Mouse (Mus musculus): ENCODE measurements around the gene Muc3.
"Not testable (repeated sequence)": the region's sequence is repeated elsewhere in the genome, so short reads cannot be mapped to it uniquely, and the experiment has no call there.

Muc3 gene

DNA sequence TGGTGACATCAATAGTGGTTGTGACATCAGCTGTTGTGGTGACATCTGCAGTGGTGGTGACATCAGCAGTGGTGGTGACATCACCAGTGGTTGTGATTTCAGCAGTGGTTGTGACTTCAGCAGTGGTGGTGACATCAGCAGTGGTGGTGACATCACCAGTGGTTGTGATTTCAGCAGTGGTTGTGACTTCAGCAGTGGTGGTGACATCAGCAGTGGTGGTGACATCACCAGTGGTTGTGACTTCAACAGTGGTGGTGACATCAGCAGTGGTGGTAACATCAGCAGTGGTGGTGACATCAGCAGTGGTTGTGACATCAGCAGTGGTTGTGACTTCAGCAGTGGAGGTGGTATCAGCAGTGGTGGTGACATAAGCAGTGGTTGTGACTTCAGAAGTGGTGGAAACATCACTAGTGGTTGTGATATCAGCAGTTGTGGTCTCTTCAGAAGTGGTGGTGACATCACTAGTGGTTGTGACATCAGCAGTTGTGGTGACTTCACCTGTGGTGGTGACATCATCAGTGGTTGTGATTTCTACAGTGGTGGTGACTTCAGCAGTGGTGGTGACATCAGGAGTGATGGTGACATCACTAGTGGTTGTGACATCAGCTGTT, at the start of gene Muc3:
Muc3 (minus strand) TSS at position 51 of the 611 bp plus-strand sequence.
- not testable (repeated sequence) for DNase-seq (ENCODE audit: low read depth)

DNA sequence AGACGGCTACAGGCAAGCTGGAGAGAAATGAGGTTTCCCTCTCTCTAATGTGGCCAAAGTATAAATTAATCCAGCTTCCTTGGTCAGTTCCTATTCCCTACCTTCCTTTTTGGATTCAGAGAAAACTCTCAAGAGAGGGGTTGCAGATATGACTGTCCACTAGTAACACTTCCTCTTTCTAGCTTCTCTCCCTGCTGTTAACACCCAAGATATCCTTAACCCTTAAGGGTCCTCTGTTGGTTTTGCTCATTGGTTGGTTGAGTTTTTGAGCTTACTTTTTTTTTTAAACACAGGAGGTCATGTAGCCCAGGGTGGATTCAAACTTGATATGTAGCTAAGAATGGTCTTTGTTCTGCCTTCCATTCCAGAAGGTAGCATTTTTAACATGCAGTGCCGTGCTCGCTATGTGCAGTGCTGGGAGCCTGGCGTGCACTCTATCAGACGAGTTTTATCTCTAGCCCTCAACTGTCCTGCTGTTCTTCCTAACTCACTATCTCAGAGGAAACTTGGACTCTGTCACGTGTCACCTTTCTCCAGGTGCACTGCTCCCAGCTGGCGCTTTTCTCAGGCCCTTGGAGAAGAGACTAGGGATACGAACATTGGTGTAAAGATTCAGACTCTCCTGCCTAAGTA, 45.5 kb upstream of the Muc3 start:
- no peak for DNase-seq (ENCODE audit: low read depth)

DNA sequence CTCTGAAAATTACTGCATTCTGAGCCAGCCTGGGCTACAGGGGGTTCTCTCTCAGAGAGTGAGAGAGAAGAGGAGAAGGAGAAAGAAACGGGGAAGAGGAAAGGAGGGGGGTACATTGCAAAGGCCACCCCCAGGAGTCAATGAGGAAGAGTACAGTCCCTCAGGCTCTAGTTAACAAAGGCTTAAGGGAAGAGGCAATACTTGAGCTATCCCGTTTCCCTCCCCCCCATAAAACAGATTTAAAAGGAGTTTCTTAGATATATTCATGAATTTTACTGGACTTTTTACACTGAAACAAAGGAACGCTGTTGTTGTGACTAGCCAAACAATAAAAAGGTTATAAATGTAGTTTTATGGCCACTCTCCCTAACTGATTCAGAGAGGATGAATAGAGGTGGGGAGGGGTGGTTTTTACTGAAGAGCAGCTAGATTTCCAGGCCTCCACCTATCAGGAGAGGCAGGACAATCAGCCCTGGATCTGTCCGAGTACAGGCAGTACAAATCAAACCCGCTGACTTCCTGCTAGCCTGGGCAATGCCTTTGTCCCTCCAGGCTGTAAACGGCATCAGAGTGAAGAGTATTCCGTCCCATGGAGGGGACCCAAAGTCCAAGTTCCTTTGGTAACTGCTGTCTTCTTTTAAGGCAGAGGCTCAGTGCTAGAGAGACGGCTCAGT, 44.3 kb upstream of the Muc3 start:
- DNase-seq (ENCODE audit: low read depth): no peak

DNA sequence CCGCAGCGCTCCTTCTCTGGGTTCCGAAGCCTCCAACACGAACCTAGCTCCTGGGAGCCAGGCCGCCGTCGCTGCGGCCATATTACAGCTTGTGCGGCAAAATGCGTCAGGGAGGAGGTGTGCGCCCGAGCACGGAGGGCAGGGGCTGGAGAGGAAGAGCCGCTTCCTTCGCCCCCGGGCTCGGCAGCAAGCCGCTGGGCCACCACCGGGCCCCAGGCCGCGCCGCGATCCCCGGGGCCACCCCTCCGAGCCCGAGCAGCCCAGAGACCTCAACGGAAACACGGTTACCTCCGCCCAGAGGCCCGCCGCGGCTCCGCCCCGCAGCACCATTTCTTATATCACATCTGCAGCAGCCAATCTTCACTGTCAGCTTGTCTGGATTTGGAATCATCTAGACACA, 40.2 kb upstream of the Muc3 start:
- DNase-seq (ENCODE audit: low read depth): no peak

DNA sequence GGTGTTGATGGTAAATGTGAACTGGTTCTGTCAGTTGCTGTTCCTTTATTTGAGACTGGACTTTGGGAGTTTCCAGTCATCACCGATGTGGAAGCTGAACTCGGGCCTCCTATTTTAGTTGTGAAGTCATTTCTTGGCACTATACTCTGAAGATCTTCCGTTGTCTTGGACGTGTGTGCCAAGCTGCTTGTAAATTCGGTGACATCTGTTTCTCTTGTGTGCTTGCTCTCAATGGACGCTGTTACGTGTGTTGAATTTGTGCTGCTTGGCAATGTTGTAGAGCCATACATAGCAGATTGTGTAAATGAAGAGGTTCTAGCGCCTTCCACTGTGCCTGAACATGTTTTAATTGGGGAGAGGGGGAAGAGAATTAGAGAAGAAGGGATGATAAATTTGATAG, 36.2 kb upstream of the Muc3 start:
- DNase-seq (ENCODE audit: low read depth): no peak

DNA sequence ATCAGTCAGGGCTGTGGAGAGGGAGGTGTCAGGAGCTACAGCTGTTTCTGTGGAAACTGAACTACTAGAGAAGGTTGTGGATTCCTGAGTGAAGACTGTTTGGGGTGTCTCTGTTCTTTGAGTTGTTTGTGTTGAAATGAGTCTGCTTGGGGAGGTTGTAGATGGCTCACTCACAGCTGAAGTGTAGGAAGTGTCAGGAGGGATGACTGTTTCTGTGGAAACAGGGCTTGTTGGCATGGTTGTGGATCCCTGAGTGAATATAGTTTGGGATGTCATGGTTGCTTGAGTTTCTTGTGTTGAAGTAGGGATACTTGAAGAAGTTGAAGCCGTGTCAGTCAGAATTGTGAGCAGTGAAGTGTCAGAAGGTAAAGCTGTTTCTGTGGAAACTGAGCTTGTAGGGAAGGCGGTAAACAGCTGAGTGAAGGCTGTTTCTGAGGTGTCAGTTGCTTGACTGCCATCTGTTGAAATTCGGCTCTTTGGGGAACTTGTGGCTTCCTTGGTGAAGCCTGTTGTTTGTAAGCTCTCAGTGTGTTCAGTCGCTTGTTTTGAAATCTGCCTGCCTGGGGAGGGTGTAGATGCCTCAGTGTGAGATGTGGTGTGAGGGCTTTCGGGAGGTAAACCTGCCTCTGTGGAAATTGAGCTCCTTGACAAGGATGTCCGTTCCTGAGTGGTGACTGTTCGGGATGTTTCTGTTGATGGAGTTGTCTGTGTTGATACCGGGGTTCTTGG, 30.7 kb upstream of the Muc3 start:
- no peak for DNase-seq (ENCODE audit: low read depth)

DNA sequence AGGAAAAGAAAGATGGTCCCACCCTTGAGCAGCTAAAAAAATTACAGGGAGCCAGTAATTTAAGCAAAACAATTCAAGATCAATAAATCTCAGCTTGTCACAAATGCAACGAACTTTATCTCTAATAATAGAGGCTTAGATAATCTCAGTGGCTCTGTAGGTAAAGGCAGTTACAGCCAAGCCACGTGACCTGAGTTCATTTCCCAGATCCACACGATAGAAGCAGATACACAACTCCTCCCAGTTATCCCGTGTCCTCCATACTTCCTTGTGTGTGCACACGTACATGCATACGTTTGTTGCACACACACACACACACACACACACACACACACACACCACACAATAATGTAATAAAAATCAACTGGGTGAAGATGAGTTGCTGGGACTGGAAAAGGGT, 24.8 kb upstream of the Muc3 start:
- no peak for DNase-seq (ENCODE audit: low read depth)

DNA sequence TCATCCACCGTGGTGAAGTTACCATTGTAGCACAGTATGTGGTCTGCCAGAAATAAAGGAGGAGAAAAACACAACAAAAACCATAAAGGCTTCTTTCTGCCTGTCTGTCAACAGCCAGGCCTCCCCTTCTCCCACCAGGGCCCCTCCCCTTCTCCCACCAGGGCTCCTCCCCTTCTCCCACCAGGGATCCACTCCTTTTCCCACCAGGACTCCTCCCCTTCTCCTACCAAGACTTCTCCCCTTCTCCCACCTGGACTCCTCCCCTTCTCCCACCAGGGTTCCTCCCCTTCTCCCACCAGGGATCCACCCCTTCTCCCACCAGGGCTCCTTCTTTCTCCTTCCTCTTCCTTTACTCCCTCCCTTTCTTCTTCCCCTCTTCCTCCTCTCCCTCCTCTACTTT, 23.5 kb upstream of the Muc3 start:
- DNase-seq (ENCODE audit: low read depth): no peak

DNA sequence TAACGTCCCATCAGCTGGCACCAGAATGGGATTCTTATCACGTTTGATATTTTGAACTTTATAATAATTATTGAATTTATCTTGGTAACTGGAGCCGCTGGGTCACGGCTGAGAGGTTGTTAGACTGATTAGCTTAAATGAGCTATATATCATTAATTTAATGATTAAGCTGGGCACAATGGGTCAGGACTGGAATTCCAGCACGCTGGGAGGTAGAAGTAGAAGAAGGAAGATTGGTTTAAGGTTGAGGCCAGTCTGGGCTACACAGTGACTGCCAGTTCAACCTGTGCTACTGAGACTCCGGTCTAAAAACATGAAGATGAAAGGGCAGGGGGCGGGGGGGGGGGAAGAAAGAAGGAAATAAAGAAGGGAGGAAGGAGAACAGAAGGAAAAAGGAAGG, 22.4 kb upstream of the Muc3 start:
- DNase-seq (ENCODE audit: low read depth): no peak

DNA sequence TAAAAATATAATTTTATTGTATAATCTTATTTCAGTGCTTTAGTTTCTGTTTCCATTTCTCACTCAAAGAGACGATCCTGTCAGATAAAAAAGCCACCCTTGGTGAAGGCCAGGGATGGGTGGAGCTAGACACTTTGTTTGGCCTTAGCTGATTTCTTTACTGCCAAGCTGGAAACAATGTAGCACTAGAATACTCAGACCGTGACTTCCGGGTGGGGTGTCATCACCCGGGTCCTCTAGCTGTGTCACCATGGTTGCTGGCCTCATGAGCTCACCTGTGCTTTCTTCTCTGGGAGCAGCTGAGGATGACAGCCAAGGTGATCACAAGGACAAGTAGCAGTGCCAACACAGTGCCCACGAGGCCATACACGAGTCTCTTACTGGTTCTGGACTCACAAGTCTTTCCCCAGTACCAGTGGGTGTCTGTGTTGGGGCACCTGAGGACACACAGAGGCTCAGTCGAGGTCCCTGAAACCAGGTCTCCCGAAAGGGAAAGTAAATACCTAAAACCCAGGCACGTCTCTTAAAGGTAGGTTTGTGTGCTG, 21.8 kb upstream of the Muc3 start:
- DNase-seq (ENCODE audit: low read depth): no peak

DNA sequence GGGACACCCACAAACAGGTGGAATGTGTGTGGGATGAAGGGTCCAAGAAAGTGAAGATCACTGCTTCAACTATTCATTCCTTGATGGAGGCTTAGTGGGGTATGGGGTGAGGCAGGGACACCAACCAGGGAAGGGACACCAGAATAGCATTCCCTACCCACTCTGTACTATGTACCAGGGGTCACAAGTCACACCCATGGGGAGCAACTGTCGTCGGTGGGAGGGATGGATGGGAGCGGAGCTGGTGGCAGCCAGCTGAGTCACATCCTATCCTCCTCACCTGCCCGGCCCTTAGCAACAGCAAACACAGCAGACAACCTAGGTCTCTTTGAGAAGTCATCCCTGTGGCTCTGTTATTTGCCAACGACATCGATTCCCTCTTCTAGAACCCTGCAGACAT, 18.4 kb upstream of the Muc3 start:
- DNase-seq (ENCODE audit: low read depth): no peak

DNA sequence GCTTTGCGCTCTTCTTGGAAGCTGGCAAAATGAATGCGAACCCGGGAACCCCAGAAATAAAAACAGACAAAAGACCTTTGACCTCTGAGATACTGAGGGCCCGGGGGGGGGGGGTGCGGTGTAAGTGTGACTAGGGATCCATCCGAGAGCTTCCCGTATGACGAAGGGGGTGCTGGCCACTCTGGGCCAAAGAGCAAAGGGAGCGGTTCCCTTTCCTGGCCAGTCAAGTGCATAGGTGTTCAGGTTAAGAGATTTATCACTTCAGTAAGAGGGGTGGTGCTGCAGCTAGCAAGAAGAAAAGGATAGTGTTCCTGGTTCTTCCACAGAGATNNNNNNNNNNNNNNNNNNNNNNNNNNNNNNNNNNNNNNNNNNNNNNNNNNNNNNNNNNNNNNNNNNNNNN, 16.9 kb upstream of the Muc3 start:
- DNase-seq (ENCODE audit: low read depth): no peak

DNA sequence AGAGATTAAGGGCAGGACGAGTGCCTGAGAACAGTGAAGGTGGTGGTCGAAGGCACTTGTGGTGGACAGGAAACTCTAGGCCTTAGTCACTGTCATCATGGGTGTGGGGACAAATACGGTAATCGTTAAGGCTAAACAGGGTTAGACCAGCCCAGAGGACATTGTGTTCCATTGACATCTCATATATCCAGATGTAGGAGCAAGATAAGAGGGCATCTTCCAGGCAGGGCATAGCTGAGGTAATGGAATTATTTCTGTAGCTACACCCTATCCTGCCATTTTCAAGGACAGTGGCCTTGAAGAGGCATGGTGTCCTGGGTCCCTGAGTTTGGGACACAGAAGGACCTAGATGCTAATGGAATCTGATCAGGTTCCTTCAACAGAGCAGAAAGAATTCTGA, 12.7 kb upstream of the Muc3 start:
- no peak for DNase-seq (ENCODE audit: low read depth)

DNA sequence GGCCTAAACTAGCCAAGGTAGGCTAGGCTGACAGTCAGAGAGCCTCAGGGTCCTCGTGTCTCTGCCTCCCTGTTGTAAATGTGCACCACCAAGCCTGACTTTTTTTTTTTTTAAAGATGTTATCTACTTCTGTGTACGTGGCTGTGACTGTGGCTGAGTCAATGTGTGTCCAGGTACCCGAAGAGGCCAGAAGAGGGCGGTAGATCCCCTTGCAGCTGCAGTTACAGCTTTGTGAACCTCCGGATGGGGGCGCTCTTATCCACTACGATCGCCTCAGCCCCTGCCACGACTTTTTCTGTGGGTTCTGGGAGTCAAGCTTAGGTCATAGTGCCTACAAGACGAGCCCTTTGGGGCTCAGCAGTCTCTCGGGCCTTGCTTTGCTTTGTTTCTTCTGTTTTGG, 10.3 kb upstream of the Muc3 start:
- peak; percentile 47 for DNase-seq (ENCODE audit: low read depth)

DNA sequence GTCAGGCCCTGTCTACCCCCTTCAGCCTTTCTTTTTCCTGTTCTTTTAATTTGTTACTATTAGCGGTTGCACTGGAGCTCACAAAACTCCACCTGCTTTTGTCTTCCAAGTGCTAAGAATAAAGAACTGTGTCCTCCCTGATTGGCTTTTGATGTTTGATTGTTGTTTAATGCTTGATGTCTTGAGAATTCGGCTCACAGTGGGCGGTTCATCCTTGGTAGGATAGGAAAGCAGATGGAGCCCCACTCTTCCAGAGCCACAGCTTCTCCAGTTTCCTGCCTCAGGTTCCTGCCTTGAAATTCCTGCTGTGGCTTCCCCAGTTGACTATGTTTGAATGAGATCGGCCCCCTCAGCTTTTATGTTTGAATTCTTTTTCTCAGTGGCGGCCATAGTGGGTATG, 4.2 kb upstream of the Muc3 start:
- no peak for DNase-seq (ENCODE audit: low read depth)

DNA sequence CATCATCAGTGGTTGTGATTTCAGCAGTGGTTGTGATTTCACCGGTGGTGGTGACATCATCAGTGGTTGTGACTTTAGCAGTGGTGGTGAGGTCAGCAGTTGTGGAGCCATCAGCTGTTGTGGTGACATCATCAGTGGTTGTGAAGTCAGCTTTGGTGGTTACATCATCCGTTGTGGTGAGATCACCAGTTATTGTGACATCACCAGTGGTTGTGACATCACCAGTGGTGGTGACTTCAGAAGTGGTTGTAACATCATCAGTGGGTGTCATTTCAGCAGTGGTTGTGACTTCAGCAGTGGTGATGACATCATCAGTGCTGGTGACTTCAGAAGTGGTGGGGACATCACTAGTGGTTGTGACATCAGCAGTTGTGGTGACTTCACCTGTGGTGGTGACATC, 3.5 kb upstream of the Muc3 start:
- no peak for DNase-seq (ENCODE audit: low read depth)

DNA sequence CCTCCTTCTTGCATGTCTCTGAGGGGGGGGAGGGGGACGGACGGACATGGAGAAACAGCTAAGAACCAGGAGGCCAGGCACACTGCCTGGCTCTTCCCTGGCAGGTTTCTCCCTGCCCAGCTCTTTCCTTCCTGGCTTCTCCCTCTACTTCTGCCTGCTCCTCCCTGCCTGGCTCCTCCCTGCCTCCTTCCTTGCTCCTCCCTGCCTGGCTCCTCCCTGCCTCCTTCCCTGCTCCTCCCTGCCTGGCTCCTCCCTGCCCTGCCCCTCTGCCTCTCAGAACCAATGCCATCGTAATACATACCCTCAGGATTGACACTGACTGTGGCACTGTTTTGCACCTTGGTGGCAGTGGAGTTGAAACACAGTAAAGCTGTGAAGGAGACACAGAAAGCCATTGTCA, 8.3 kb downstream of the Muc3 start:
- DNase-seq (ENCODE audit: low read depth): no peak

DNA sequence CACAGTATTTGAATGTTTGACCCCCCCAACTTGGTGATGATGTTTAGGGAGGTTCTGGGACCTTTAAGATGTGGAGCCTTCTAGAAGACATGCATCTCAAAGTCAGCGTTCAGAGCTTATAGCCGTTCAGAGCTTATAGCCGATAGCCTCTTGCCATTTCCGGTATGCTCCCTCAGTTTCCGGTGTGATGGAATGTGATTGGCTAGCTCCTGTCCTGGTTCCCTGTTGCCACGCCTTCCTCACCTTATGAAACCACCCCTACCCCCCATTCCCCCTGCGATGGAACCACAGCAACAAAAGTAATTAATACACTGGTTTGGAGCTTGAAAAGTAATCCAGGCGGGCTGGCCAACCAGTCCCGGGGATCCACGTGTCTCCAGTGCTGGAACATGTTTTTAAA, 10.1 kb downstream of the Muc3 start:
- no peak for DNase-seq (ENCODE audit: low read depth)

DNA sequence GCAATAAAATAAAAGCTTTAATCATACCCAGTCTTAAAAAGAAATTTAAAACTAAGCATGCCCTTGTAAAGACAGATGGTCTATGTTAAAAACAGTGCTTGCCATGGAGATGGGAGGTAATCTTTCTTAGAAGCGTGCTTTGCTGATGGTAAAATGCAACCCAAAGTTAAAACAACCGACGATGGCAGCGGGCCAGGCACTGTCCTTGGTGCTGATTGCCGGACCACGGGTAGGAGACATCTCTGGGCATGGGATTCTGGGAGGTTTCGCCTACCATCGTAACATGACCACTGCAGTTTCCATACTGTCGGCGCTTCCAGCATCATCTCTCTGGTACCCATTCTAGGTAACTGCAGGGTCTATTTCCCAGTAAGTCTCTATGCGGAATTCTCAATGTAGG, 14.2 kb downstream of the Muc3 start:
- peak; percentile 64 for DNase-seq (ENCODE audit: low read depth)

DNA sequence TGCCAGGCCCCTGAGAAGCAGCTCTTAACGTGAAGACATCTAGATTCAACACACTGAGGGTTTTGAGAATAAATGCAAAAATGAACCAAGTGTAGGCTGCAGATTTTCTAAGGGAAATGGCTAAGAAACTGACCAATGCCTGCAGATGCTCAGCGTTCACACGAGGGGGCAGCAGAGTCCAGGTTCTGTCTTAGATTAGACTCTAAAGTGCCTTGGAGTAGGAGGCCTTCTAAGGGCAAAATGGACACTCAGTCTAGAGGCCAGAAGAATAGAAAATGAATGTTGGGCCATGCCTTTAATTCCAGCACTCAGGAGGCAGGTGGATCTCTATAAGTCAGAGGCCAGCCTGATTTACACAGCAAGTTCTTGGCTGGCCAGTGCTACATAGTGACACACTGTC, 17.6 kb downstream of the Muc3 start:
- DNase-seq (ENCODE audit: low read depth): peak; percentile 84

DNA sequence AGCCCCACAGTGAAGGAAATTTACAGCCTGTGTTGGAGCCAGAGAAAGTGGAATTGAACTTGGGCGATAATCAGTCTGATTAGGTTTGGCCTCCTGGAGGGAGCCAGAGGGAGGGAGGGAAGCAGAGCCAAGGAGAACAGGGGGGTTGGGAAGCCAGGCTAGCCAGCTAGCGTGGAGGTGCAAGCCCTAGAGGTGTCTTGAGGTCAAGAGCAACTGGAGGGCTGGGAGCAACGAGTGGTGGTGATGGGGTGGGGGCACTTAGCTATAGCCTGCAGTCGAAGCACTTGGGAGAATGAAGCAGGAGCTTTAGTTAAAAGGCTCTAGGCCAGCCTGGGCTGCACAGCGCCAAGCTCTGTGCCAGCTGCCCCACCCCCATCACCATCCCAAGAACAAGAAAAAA, 19.8 kb downstream of the Muc3 start:
- DNase-seq (ENCODE audit: low read depth): no peak

DNA sequence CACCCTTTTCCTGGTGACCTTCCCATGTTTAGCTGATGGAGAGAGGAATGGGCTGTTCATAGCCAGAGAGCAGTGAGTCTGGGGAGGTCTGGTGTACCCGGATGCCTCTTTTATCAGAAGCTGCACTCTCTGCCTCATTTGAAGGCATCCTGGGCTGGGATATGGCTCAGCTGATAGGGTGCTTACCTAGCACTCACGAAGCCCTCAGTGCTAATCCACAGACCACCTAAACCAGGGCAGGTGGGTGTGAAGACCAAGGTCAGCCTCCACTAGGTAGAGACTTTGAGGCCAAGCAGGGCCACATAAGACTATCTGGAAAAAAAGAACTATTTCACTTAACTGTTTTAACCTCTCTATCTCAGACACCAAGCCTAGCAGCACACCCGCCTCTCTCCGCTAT, 25.6 kb downstream of the Muc3 start:
- DNase-seq (ENCODE audit: low read depth): no peak

DNA sequence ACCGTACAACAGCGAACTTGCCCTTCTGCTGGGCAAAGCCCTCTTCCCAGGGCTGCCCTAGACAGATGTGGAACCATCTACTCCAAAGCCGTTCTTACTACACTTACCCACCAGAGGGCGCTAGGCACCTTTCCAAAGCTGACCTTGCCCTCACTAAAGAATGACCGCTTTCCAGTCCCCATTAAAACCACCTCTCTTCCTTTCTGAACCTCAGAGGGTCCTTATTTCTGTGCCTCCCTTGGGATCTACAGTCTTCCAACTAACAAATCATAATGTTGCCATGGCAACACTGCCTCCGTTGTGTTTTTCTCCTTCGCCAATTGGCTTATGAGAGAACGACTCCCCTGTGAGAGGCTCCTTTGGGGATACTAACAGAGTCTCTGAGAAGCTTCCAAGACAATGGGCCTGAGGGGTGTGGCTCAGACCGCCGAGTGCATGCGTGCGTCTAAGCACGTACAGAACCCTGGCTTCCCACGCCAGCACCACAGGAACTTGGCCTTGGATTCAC, 26.4 kb downstream of the Muc3 start:
- DNase-seq (ENCODE audit: low read depth): peak; percentile 82
